Mouse (Mus musculus) urinary bladder, postnatal 36 days (tissue): Measurements from ENCODE around the gene Rin3.

Source experiments
- DNase-seq, 2 experiments: peaks; one replicate each; pipeline ENCODE4 v3.0.0; 2022; ENCODE audit warnings: low spot score in 2 of 2, mixed read lengths in 1 of 2

Gene Rin3

DNA sequence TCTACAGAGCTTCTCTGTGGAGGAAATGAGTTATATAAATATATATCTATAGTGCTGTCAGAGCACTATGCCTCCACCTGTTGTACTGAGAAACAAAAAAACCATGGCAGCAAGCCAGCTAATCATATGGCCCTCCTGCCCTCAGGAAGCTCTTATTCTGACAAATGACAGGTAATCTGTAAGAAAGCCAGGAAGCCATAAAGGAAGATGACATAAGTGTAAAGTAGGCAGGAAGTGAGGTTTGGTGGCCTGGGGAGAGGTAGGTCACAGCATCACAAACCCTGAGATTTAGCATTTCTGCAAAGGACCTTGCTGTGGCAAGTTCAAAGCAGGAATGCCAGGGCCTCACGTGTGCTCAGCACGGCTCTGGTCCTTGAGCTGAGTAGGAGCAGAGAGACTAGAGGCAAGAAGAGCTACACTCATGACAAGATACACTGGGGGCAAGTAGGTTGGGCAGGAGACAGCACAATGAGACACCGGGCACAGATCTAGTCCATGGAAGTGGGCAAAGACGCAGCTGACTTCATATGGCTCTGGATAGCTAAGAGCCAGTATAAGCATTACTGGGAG, 88.2 kb downstream of the Rin3 start:
- no peak for DNase-seq

DNA sequence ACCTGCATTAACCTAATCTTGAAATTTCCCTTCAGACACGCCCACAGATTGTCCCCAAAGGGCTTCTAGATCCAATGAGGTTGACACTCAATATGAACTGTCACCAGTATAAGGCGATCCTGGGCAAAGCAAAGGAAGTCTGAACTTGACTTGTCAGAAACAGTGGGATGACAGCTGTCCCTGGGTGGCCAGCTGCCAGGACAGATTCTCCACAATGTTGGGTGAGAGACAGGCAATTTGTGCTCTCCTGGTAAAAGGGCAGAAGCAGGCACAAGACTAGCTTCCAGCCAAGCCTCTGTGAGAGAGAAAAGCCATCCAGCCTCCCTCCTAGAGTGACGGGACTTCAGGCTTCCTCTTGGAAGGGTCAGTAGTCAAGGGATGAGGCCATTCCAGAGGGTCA, 89.5 kb downstream of the Rin3 start:
- DNase-seq, result no peak

DNA sequence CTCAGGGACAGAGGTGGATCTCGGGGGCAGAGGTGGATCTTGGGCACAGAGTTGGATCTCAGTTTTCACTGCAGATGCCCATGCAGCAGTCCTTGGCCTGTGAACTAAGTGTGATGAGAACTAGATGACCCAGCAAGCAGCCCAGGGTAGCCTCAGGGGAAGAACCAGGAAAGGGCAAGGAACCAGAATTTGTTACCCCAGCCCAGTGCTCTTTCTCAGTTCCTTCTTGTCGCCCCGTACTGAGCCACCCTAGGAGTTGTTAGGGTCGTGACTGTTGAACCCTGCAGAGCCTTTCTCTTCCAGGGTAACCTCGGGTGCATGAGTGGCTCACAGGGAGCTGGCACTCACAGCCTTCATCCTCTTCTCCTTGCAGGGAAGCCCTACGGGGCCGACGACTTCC, 99.3 kb downstream of the Rin3 start:
- DNase-seq, result no peak

GRCm38 (mm10) chr12:102383288-102383687, 100.4 kb downstream of the Rin3 start:
- DNase-seq, result no peak

GRCm38 (mm10) chr12:102384819-102385218, 102.0 kb downstream of the Rin3 start:
- DNase-seq, result peak in 1 of 2 experiments; percentile 15

DNA sequence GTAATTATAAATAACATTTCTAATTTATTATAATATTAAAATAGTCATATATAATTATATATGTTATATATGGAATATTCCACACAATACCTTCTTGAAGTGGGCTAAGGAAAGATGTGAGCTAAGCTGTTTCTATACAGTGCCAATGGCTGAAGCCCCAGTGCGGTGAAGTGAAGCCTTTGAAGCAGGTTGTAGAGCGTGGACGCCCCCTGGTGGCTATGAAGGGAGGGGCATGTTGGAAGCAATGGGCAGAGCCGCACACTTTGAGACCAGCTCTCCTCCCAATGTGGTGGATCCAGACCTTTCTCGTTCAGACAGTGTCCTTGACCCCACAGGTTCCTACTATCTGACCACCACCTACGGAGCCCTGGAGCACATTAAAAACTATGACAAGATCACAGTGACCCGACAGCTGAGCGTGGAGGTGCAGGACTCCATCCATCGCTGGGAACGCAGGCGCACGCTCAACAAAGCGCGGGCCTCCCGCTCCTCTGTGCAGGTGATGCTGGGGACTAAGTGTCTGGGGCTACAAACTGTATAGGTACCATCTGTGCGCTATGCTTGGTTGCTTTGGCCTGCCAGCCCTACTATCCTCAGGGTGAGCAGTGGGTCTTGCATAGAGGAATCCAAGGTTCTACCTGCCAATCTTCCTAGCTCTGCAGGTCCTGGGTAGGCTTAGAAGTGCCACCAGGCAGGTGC, 104.5 kb downstream of the Rin3 start:
- peak; percentile 73 to 80 for DNase-seq

DNA sequence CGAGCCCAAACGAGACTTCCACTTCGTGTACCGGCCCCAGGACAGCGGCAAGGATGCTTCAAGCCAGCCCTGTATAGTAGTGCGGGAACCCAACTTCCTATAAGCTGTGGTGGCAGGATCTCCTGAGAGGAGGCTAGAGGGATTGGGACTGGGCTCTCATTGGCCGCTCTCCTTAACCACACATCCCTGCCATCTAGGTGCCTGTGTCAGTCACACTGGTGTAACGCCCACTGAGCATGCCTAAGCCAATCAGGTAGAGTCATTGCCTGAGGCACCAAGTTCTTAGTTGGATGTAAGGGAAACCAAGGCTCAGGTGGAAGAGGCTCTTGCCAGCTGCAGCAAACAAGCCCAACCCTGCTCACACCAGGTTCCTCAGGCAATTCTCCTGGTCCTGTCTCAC, 107.2 kb downstream of the Rin3 start:
- no peak for DNase-seq

DNA sequence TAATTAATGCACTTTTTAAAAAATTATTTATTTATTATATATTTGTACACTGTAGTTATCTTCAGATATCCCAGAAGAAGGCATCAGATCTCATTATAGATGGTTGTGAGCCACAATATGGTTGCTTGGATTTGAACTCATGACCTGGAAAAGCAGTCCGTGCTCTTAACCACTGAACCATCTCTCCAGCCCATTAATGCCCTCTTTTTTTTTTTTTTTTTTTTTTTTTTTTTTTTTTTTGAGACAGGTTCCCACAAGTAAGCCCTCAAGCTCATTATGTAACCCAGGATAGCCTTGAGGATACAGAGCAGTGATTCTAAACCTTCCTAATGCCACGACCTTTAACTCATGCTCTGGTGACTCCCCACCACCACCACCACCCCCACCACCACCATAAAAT, 108.3 kb downstream of the Rin3 start:
- no peak for DNase-seq

DNA sequence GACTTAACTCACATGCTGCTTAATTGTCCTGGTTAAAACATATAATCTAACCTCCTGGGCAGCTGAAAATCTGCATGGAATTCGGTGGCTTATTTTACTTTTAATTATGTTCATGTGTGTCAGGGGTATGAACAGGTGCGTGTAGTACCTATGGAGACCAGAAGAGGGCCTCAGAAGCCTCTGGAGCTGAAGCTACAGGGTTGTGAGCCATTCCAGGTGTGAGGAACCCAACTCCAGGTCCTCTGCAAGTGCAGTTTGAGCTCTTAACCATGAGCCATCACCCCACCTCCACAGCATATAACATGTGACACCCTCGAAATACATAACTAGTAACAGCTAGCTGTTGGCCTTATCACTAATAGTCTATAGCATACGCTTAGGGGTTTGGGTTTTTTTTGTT, 109.1 kb downstream of the Rin3 start:
- no peak for DNase-seq

- no peak for DNase-seq
Observed at GRCm38 (mm10) chr12:102394496-102394895, 111.6 kb downstream of the Rin3 start.

DNA sequence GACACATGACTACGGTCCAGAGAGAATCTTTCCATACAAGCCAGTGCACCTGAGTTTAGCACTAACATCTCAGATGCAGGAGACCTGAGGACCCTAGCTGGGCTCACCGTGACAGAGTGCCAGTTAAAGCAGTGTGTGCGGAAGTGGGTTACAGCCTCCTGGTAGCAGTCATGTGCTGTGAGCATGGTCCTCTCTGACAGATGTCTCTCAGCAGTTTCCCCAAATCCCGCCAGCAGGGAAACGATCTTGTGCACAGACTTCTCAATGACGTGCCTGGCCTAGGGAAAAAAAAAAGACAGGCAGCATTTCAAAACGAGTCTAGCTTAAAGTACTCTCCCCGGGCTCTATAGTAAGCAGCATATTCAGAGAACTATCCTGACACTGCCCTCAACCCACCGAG, 112.7 kb downstream of the Rin3 start:
- DNase-seq, result no peak

- DNase-seq, result no peak
Observed at GRCm38 (mm10) chr12:102395998-102396991, 113.4 kb downstream of the Rin3 start.

GRCm38 (mm10) chr12:102398588-102398987, 115.7 kb downstream of the Rin3 start:
- no peak for DNase-seq

DNA sequence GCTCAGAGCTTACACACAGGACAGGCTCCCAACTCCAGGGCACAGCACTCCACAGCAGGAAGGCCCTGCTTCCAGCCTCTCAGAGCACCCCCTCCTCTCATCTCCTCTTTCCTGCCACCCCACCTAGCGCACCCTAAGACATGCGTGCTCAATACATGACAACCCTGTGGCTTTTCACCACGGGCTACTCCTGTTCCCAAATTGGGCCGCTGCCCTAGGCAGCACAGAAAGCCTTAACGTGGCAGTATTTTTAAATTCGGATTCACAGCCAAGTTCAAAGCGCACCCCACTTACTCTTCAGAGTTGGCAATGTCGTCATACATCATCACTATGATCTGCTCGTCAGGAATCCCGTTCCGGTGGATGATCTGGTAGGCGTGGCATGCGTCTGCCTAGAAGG, 130.3 kb downstream of the Rin3 start:
- no peak for DNase-seq

DNA sequence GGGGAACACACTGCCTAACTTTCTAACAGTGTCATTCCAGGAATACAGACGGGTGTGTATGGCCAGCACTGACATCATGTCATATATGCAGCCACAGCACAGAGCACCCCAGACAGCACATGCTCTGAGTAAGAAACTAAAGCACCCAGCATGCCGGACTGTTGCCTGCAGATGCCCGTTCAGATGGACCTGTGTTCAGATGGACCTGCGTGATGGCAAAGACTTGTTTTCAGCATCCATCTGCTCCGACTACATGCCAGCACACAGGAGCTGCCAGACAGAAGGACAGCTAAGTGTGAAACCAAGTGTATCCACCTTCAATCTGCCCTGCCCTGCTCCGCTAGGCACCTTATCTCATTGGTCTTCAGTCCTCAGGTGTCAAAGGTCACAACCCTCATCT, 131.8 kb downstream of the Rin3 start:
- DNase-seq, result no peak

- peak in 1 of 2 experiments; percentile 16 for DNase-seq
Observed at GRCm38 (mm10) chr12:102416391-102416837, 133.6 kb downstream of the Rin3 start.

- no peak for DNase-seq
Observed at GRCm38 (mm10) chr12:102416955-102417510, 134.2 kb downstream of the Rin3 start.

GRCm38 (mm10) chr12:102417701-102418100, 134.9 kb downstream of the Rin3 start:
- no peak for DNase-seq

- no peak for DNase-seq
Observed at GRCm38 (mm10) chr12:102419544-102419943, 136.7 kb downstream of the Rin3 start.

- DNase-seq, result no peak
Observed at GRCm38 (mm10) chr12:102420168-102420890, 137.5 kb downstream of the Rin3 start.

- peak in 1 of 2 experiments; percentile 49 for DNase-seq
Observed at GRCm38 (mm10) chr12:102422065-102422464, 139.2 kb downstream of the Rin3 start.
